Mouse (Mus musculus) E14TG2a.4 (cell line): ENCODE measurements around the gene Stk39.

Experiments
- CTCF ChIP-seq: conservative IDR thresholded peaks from 2 replicates; pipeline ENCODE4 v1.5.1; 2014; ENCODE audit warnings: low read length
- NANOG ChIP-seq: IDR thresholded peaks from 2 replicates; pipeline ENCODE4 v1.6.1; 2014; ENCODE audit warnings: borderline replicate concordance, low read length, mixed read lengths

DNA sequence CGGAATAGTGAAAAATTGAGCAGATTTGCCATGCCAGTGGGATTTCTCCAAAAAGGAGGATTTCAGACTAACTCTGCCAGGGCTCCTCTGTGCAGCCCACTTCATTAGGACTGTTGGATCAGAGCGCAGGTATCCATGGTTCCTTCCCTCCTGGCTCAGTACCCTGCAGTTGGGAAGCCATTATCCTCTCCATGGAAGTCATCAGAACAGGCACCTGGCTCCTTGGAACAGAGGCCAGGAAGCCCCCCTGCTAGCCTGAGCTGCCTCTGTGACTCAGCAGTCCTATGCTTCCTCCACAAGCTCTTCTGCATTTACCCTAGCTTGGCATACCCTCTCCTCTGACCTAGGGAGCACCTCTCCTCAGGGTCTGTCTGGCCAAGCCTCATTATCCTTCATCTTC is 311.5 kb downstream of the Stk39 start:
- TF ChIP-seq CTCF (no peak), NANOG (no peak)
